Mouse (Mus musculus) hindbrain, embryonic 15.5 days (tissue): ENCODE results near the gene Cntnap1. TPM values are rescaled to one million over a fixed set of nuclear protein-coding genes. Genes with fewer than 3 reads are reported as not detected.

Experiments used
- ATAC-seq: fragments of 200-750 bp; cut with Nextera tagmentation; 2 replicates; pipeline ENCODE4 v1.8.0; 2017; ENCODE audit warnings: low read depth, moderate number of reproducible peaks, moderate TSS enrichment; ENCODE audit not compliant: low FRiP score
- H3K27ac ChIP-seq: fragments of 300-500 bp; sonication (generic); replicated peaks from 2 replicates; pipeline ENCODE4 v1.5.1; 2015; ENCODE audit warnings: mild to moderate bottlenecking, inconsistent platforms
- H3K27me3 ChIP-seq: fragments of 300-500 bp; sonication (generic); 2 replicates; pipeline ENCODE4 v1.6.1; 2015; ENCODE audit warnings: control low read depth, inconsistent platforms
- H3K36me3 ChIP-seq: fragments of 300-500 bp; sonication (generic); 2 replicates; pipeline ENCODE4 v1.6.1; 2015; ENCODE audit warnings: control low read depth, inconsistent platforms
- H3K4me1 ChIP-seq: fragments of 300-500 bp; sonication (generic); replicated peaks from 2 replicates; pipeline ENCODE4 v1.6.1; 2015; ENCODE audit warnings: control low read depth, inconsistent platforms
- H3K4me2 ChIP-seq: fragments of 300-500 bp; sonication (generic); 2 replicates; pipeline ENCODE4 v1.6.1; 2015; ENCODE audit warnings: moderate library complexity, mild to moderate bottlenecking, inconsistent platforms
- H3K4me3 ChIP-seq: fragments of 300-500 bp; sonication (generic); 2 replicates; pipeline ENCODE4 v1.5.1; 2015; ENCODE audit warnings: mild to moderate bottlenecking, inconsistent platforms
- H3K9ac ChIP-seq: fragments of 300-500 bp; sonication (generic); 2 replicates; pipeline ENCODE4 v1.6.1; 2015; ENCODE audit warnings: inconsistent platforms
- H3K9me3 ChIP-seq: fragments of 300-500 bp; sonication (generic); 2 replicates; pipeline ENCODE4 v1.6.1; 2016; ENCODE audit warnings: control low read depth, inconsistent platforms
- WGBS: fragments of 180-500 bp; shearing (Covaris S2); methylation state at CpG from one replicate; pipeline ENCODE4 v1.1.7; 2015; 5-methylcytosine and 5-hydroxymethylcytosine counted together
- polyA plus RNA-seq: library from polyadenylated mRNA; unstranded; fragments of >200 nt; fragmentation: Nextera tagmentation; extraction: Ambion mirVana; gene quantifications from 2 replicates; pipeline ENCODE4 v1.2.1, GENCODE M21; 2015

Gene Cntnap1
- polyA plus RNA-seq, 1 experiment from 2014 or later: 8.0 TPM

DNA sequence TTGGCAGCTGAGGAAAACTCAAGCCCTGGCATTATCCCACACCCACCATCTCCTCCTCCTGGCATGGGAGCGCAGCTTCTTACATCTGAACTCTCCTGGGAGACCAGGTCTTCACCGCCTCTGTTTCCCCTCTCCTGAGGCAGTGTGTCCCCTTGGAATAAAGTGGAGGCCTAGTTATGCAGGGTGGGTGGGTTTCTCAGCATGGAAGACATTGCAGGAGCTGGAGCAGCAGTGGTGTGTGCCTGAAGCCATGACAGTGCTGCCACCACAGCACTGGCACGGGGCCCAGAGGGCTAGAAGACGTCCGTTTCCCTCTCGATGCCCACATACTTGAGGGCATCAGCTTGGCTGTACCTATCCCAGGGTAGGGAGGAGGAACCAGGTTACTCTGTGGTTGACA lies 22.3 kb downstream of the Cntnap1 start:
- Histone ChIP-seq H3K9me3 (no peaks in the 10 kb centered on the region), H3K27me3 (no peaks in the 10 kb centered on the region), H3K9ac (no peak overlapping the region), H3K4me2 (no peak overlapping the region), H3K27ac (no peak overlapping the region), H3K4me1 (peaks cover 22% of the 10 kb centered on the region), H3K36me3 (peaks cover 35% of the 10 kb centered on the region), H3K4me3 (no peak overlapping the region)
- WGBS: 76% methylated on average over 6 of the region's 6 CpGs
- no peak for ATAC-seq

DNA sequence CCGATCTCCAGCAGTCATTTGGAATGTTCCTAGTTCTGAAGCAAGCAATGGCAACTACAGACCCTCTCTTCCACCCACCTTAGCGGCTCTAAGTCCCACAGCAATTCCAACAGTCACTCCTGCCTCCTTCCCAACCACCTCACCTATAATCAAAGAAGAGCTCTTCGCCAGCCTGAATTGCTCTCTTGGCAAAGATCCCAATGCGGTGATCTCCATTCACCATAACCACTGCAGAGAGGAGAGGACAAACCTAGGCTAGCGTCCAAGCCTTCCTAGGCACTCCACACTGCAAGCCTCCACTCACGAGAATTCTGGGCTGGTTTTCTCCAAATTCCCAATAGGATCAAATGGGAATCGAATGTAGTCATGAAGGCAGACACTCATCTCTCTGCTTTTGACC lies 22.8 kb downstream of the Cntnap1 start:
- Histone ChIP-seq H3K4me2 (no peak overlapping the region), H3K9ac (no peak overlapping the region), H3K36me3 (peaks cover 39% of the 10 kb centered on the region), H3K9me3 (no peaks in the 10 kb centered on the region), H3K27me3 (no peaks in the 10 kb centered on the region), H3K27ac (no peak overlapping the region), H3K4me3 (no peak overlapping the region), H3K4me1 (peaks cover 22% of the 10 kb centered on the region)
- no peak for ATAC-seq
- WGBS: 80% methylated on average over 7 of the region's 7 CpGs

DNA sequence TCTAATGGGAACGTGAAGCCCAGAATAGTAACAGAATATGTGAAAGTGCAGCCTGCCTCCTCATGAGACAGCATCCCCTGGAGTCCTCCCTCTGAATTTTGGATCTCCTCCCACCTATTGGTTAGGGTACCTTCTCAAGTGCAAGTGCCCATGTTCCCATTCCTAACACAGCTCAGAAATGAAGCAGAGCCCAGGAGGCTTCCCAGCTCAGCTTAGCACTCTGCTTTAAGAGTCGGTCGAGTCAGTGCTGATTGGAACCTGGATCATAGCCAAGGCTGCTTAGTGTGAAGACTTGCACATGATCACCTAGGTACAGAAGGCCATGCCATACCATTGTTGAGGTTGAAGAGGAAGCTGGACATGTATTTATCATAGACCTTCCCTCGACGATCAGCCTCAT lies 23.8 kb downstream of the Cntnap1 start:
- peaks cover 49% of the 10 kb centered on the region for H3K36me3 ChIP-seq

DNA sequence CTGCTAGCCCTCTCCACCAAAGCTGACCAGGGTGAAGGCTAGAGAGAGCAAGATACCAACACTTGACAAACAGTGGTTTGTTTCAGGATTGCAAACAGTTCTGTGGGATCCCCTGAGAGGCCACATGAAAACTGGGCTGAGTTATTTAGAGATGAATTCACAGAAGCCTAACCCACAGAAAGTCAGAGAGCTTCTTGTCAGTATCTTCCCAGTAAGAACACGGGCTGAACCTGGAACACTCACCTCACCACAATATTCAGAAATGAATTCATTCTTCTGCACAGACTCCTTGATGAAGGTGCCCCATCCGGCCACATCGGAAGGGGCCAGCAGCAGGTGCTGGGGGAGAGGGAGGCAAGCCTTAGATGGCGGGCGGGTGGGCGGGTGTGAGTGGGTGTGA lies 24.3 kb downstream of the Cntnap1 start:
- Histone ChIP-seq H3K27ac (no peak overlapping the region), H3K36me3 (peaks cover 54% of the 10 kb centered on the region)

More for the DNA sequence above, 23.8 kb downstream of the Cntnap1 start:
- Histone ChIP-seq H3K9ac (no peak overlapping the region), H3K4me3 (no peak overlapping the region), H3K4me1 (peaks cover 21% of the 10 kb centered on the region), H3K27me3 (no peaks in the 10 kb centered on the region), H3K27ac (no peak overlapping the region), H3K4me2 (no peak overlapping the region), H3K9me3 (no peaks in the 10 kb centered on the region)
- 84% methylated on average over 5 of the region's 5 CpGs for WGBS
- ATAC-seq: no peak

DNA sequence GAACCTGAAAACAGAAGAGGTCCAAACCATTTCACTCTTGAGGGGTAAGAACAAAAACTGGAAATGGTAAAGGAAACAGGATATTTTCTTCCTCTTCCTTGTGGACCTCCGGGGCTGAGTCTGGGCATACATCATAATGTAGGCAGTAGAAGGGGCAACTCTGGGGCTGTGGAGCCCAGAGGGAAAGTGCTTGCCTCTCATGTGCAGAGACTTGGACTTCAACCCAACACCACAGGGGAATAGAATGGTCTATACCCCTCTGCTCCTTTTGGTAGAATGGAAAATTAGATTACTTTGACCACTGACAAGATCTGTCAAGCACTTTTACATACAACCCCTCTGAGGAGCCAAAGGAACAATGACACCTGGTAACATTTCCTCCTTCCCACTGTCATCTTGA lies 24.8 kb downstream of the Cntnap1 start:
- Histone ChIP-seq H3K9me3 (no peaks in the 10 kb centered on the region), H3K9ac (no peak overlapping the region), H3K27ac (no peak overlapping the region), H3K4me2 (no peak overlapping the region), H3K4me1 (peaks cover 11% of the 10 kb centered on the region), H3K4me3 (no peak overlapping the region), H3K27me3 (no peaks in the 10 kb centered on the region), H3K36me3 (peaks cover 59% of the 10 kb centered on the region)
- ATAC-seq: no peak
- WGBS: 100% methylated on average over 1 of the region's 1 CpGs

More for the DNA sequence above, 24.3 kb downstream of the Cntnap1 start:
- Histone ChIP-seq H3K4me1 (peaks cover 16% of the 10 kb centered on the region), H3K27me3 (no peaks in the 10 kb centered on the region), H3K9me3 (no peaks in the 10 kb centered on the region), H3K9ac (no peak overlapping the region), H3K4me3 (no peak overlapping the region), H3K4me2 (no peak overlapping the region)
- 94% methylated on average over 6 of the region's 6 CpGs for WGBS
- ATAC-seq: no peak

DNA sequence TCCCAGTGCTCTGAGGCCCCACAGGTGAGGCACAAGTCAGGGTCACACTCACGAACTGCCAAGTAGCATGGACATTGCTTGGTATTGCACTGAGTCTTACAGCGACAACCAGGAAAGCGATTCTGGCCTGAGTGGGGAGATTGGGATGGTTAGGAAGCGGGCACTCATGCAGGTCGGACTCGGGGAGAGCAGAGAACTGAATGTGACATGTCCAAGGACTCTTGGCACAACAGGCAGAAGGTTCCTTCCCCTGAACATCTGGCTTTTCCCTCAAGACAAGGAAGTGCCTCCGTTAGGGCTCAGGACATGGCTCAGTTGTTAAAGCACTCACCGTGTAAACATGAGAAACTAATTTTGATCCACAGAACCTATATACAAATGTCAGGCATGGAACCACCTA lies 25.2 kb downstream of the Cntnap1 start:
- WGBS: 91% methylated on average over 8 of the region's 8 CpGs
- Histone ChIP-seq H3K9ac (no peak overlapping the region), H3K27ac (no peak overlapping the region), H3K4me3 (no peak overlapping the region), H3K36me3 (peaks cover 63% of the 10 kb centered on the region), H3K4me2 (no peak overlapping the region), H3K27me3 (no peaks in the 10 kb centered on the region), H3K4me1 (peaks cover 6% of the 10 kb centered on the region), H3K9me3 (no peaks in the 10 kb centered on the region)
- no peak for ATAC-seq

DNA sequence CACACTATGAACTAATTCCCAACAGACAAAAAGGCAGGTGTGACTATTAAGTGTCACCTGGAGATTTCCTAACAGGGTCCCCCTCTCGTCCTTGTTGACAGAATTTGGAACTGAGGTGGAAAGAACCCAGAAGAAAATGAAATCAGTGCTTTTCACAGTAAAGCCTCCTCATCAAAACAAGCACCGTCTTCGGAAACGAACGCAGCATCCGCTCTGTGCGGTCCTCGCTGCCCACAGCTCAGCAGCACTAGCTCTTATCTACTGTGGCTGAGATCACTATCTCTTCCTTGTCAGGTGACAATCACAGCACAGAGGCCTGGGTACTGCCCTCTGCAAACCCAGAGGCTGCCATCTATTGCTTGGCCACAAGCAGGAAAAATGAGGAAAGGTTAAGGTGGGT lies 25.9 kb downstream of the Cntnap1 start:
- Histone ChIP-seq H3K4me3 (no peak overlapping the region), H3K4me1 (peaks cover under 1% of the 10 kb centered on the region), H3K9ac (no peak overlapping the region), H3K27ac (no peak overlapping the region), H3K36me3 (peaks cover 66% of the 10 kb centered on the region), H3K9me3 (no peaks in the 10 kb centered on the region), H3K27me3 (no peaks in the 10 kb centered on the region), H3K4me2 (no peak overlapping the region)
- WGBS: 94% methylated on average over 8 of the region's 8 CpGs
- no peak for ATAC-seq

DNA sequence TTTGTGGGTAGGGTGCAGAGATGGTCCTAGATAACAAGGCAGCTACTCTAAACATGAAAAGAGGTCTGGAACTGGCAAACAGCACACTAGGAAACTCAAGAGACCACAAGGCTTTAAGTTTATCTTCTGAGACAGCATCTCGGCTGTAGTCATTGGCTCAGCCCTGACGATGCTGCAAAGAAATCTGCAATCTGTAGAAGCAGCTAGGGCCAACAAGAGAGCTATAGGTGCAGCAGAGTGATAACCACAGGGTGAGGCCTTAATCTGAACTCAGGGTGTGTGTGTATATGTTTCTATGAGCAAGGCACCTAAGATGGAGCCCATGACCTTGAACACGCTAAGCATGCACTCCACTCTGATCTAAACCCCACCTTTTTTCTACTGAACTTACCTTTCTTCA lies 29.2 kb downstream of the Cntnap1 start:
- Histone ChIP-seq H3K4me2 (no peak overlapping the region), H3K9ac (no peak overlapping the region), H3K9me3 (no peaks in the 10 kb centered on the region), H3K4me1 (no peaks in the 10 kb centered on the region), H3K27me3 (no peaks in the 10 kb centered on the region), H3K36me3 (peaks cover 77% of the 10 kb centered on the region), H3K4me3 (no peak overlapping the region), H3K27ac (no peak overlapping the region)
- 98% methylated on average over 3 of the region's 3 CpGs for WGBS
- ATAC-seq: no peak

DNA sequence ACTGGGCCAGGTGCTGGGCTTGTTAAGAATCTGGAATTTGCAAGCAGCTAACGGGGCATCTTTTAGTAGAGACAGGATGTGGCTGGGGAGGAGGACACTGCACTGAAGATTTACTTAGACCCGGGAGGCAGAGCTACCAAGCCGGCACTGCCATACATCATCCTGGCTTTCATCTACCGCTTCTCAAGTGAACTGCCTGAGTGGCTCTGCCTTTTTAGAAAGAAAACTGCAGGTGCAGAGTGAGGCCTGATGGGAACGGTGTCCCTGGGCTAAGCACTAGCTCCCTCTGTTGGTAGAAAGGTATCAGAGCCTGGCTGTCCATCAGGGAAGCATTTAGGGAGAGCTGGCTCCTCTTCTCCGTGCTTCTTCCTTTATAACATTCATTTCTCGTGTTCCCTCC lies 30.7 kb downstream of the Cntnap1 start:
- Histone ChIP-seq H3K4me3 (no peak overlapping the region), H3K9me3 (no peaks in the 10 kb centered on the region), H3K4me1 (no peaks in the 10 kb centered on the region), H3K4me2 (no peak overlapping the region), H3K36me3 (peaks cover 72% of the 10 kb centered on the region), H3K27me3 (no peaks in the 10 kb centered on the region), H3K27ac (no peak overlapping the region), H3K9ac (no peak overlapping the region)
- ATAC-seq: 0 out of 2 replicates have a peak, but pooled peaks have one; percentile 68
- 28% methylated on average over 7 of the region's 7 CpGs for WGBS

DNA sequence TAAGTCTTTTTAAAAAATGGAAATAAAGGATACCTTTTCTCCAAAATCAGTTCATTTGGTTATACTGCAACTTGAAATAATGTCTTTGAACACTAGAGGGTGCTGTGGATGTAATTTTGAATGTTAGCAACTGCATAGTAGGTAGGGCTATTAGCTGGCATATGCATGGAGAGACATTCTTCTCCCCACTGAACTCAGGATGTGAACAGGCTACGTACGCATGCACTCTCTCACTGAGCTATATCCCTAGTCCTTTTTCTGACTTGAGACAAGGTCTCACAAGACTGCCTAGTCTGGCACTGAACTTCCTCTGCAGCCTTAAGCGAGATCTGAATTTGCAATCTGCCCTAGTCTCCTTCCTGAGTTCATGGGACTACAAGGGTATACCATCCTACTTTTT lies 41.6 kb downstream of the Cntnap1 start:
- Histone ChIP-seq H3K4me1 (no peaks in the 10 kb centered on the region), H3K36me3 (peaks cover 66% of the 10 kb centered on the region), H3K9me3 (no peaks in the 10 kb centered on the region), H3K27me3 (no peaks in the 10 kb centered on the region), H3K4me2 (no peak overlapping the region), H3K4me3 (no peak overlapping the region), H3K27ac (0 out of 2 replicates have a peak overlapping the region, but pooled peaks have one; percentile 30), H3K9ac (no peak overlapping the region)
- WGBS: 39% methylated on average over 3 of the region's 3 CpGs
- no peak for ATAC-seq

DNA sequence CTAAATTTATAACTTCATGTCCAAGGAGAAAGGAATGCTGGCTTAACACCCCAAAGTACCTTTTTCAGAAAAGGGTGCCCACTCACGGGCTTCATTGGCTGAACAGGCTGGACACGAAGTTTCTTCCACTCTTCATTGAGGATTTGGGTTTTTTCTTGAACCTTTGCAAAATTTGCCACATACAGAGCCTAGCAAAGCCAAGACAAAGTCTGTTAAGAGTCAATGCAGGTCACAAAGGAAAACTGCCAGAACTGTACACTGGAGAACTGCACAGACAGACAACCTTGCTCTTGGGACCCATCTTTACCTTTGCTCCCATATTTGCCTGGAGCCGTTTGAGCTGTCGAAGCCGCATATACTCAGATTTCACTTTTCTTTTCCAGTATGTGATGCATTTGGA lies 46.6 kb downstream of the Cntnap1 start:
- 91% methylated on average over 5 of the region's 5 CpGs for WGBS
- Histone ChIP-seq H3K4me1 (no peaks in the 10 kb centered on the region), H3K36me3 (peaks cover 30% of the 10 kb centered on the region), H3K9me3 (no peaks in the 10 kb centered on the region), H3K4me3 (no peak overlapping the region), H3K27ac (no peak overlapping the region), H3K9ac (no peak overlapping the region), H3K27me3 (no peaks in the 10 kb centered on the region), H3K4me2 (no peak overlapping the region)
- ATAC-seq: no peak

DNA sequence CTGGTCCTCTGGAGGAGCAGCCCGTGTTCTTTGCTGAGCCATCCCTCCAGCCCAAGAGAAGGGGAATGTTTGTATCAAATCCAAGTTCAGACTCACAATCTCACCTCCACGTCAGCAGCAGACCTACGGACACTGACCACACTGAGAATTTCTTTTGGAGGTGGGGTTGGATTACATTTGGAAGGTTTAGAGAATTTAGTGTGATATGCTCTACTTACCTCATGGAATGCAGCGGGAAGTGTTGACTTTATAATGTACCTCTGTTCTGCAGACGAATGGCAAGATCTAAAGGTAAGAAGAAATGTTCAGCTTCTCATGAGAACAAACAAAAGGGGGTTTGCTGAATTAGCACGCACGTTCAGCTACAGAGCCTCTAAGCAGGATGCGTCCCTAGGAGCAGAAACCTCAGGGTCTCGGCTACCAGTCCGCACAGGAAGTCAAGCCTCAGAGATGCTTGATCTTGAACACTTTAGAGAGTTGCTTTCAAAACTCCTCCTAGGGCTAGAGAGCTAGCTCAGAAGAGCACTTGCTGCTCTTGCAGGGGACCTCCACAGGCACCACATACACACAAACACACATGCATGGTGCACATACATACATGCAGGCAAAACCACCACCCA lies 48.2 kb downstream of the Cntnap1 start:
- WGBS: 83% methylated on average over 10 of the region's 10 CpGs
- Histone ChIP-seq H3K9me3 (no peaks in the 10 kb centered on the region), H3K4me2 (no peak overlapping the region), H3K36me3 (peaks cover 22% of the 10 kb centered on the region), H3K4me3 (no peak overlapping the region), H3K4me1 (no peaks in the 10 kb centered on the region), H3K27ac (no peak overlapping the region), H3K9ac (no peak overlapping the region), H3K27me3 (no peaks in the 10 kb centered on the region)
- no peak for ATAC-seq

DNA sequence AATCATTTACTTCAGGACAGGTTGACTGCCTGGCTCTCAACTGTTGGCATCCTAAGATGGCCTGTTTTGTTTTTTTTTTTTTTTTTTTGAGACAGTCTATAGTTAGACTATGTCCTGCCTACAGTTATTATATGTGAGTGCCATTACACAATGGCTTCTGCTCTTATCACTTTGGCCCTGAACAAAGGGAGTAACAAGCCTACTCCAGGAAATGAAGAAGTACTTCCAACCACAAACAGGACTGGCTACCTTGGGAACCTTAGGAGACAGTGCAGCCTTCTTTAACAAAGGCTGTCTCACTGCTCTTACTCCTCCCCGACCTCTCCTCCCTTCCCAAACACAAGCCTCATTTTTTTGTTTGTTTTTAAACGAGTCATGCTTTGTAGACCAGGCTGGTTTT lies 50.5 kb downstream of the Cntnap1 start:
- Histone ChIP-seq H3K9ac (no peak overlapping the region), H3K4me1 (peaks cover 8% of the 10 kb centered on the region), H3K27ac (no peak overlapping the region), H3K36me3 (0 out of 2 replicates have a peak, but pooled peaks cover 3% of the 10 kb centered on the region), H3K4me2 (no peak overlapping the region), H3K27me3 (no peaks in the 10 kb centered on the region), H3K4me3 (no peak overlapping the region), H3K9me3 (no peaks in the 10 kb centered on the region)
- ATAC-seq: no peak
- 62% methylated on average over 2 of the region's 2 CpGs for WGBS
